Mouse (Mus musculus): ENCODE measurements around the gene Cyp39a1.

- TF ChIP-seq CTCF (IDR thresholded peaks at IDR 0.05; ENCODE audit: low read depth, low read length) (no peak), POLR2A (IDR thresholded peaks at IDR 0.05; ENCODE audit: extremely low read depth, insufficient read depth, low read length) (no peak)
These were observed 8.0 kb downstream of the Cyp39a1 start for GRCm38 (mm10) chr17:43675228-43675627.

Data from liver, adult 2 months (tissue).